Mouse (Mus musculus): ENCODE results near the gene Taf15.
A peak's percentile ranks its signal among the peaks of the same experiment; 100 is the strongest.

Taf15 gene

DNA sequence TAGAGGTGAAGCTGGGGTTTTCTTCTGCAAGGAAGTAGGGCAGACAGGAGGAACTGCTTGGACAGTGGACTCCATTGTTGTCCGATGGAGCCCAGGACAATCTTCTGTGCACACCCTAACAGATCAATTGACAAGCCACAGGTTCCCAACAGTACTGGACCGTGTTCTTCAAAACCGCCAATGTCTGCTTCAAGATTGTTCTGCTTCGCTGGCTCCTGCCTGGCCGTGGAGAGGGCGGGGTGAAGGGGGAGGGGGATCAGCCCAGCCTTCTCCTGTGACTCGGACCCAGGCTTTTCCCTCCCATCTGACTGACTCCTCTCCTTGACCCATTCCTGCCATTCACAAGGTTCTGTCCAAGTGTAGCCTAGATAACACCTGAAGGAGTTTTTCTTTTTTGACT, 15.6 kb upstream of the Taf15 start:
- no peak for DNase-seq (ENCODE audit: low read depth, low spot score)

DNA sequence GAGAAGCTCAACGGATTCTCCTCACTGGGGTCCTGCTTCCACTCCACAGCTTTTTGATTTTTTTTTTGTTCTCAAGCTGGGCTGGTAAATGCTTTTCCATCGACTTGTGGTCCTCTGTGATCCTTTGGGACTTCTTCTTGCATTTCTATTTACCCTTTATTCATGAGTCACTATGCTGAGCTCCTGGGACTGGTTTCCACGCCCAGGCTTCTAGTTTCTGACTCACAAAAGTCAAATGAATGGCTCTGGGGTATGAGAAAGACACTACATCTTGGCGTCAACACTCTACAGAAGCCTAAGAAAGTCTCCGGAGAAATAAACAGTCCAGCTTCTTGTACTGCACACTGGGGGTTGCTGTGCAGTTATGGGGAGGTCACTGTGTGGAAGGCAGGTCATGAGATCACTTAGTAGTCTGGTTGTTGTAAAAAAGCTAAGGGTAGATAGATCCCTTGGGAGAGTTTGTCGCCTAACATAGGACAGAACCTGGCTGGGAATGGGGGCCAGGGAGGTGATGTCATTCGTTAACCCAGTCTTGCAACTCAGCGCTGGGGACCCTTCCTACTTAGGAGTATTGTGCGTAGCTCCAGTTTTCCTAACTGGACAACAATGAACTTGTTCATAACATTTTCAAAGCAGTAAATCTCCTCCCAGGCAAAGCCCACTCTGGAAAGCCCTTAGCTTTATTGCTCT, 14.8 kb upstream of the Taf15 start:
- DNase-seq (ENCODE audit: low read depth, low spot score): no peak

DNA sequence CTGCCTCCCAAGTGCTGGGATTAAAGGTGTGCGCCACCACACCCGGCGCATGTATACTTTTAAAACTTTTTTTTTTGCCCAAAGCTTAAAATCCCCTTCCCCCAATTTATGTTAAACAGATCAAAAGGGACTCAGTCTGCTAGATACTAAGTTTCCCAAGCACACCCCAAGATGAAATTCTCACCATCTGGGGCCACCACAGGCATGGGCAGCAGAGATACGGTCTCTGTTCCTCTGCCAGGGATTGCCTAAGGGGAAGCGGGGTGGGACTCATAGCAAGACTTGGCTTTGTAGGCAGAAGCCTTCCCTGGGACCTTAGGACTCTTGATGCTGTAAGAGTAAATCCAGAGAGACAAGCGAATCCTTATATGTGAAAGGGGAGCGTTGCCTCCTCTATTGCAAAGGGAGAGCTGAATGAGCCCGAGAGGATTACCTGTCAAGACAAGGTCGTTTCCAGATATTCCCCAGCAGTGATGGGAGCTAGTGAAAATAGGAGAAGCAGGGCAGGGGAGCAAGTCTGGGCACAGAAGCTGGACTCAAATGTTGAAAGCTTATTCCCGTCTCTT, 11.3 kb upstream of the Taf15 start:
- DNase-seq (ENCODE audit: low read depth, low spot score): no peak

DNA sequence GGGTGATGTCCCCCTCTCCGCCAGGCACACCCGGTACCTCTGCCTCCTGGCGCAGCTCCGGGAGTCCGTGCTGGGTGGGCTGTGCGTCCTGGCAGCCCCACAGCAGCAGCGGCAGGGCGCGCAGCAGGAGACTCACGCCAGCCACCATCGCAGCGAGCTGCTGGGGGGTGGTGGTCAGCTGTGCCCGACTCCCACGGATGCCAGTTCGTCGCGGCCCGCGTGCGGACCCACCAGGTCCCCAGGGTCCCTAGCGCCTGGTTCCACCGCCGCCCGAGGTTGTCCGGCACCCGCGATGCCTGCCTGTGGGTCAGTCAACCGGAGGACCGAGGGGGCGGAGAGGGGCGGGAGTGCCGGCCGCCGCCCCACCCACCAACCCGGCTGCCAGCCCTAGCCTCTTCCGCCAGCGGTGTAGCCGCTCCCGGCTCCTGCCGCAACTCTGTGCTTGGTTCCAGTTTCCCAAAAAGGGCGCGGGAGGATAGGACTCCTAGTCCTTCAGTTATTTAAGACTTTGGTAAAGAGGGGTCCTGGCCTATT, 10.1 kb upstream of the Taf15 start, which contains the start of gene Mmp28:
TSS of gene Mmp28 (minus strand) at position 361 of the 534 bp plus-strand sequence.
- DNase-seq (ENCODE audit: low read depth, low spot score): no peak

DNA sequence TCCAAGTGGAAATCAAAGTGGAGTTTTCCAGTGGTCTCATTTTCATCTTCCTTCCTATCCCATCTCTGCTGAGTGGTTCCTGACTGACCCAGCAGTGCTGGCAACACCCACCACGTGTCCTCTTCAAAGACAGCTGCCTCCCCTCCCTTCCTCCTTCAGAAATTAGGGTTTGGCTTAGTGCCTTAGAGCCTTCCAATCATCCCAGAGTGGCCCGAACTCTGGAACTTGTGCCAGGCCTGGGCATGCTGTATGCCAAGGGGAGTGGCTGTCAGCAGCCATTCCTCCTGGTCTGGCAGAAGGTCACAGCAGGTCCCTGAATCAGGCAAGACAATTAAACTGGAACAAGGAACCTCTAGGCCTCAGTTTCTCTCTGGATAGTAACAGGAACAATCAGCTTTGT, 6.9 kb upstream of the Taf15 start:
- no peak for DNase-seq (ENCODE audit: low read depth, low spot score)

DNA sequence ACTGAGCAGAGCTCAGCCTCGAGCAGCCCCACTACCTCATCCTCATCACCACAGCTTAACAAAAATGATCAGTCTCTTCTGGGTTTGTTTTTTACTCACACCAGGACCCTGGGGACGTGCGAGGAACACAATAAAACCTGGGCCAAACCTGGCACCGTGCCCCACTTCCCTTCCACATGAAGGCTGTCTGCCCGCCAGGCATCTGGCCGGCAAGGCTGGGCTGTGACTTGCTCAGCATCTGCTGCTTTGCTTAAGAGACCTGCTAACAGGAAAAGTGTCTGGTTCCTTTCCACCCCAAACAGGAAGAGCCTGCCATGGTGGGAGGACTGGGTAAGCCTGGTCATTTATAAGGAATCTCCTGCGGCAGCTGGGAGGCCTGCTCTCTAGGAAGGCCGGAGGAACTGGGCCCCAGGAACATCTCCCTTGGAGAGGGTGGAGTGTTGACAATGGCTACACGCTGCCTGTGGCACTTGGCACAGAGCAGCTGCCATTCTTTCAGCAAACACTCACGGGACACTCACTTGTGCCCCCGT, 5.7 kb upstream of the Taf15 start:
- DNase-seq (ENCODE audit: low read depth, low spot score): no peak

DNA sequence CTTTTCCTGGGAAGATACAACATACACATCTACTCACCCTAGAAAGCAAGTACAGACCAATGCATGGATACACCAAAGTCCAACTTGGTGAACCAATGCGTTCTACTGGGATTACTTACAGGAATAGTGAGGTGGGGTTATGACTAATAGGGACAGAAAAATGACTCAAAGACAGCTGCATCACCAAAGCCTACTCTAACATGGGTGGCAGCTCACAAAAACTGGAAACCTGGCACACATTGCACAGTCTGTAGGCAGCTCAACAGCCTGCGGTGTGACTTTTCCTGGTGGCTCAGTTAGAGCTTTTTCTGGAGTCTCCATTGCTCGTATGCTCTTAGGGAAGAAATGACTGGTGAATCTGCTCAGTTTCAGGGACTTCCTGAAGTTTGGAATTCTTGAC, 4.1 kb upstream of the Taf15 start:
- DNase-seq (ENCODE audit: low read depth, low spot score): no peak

DNA sequence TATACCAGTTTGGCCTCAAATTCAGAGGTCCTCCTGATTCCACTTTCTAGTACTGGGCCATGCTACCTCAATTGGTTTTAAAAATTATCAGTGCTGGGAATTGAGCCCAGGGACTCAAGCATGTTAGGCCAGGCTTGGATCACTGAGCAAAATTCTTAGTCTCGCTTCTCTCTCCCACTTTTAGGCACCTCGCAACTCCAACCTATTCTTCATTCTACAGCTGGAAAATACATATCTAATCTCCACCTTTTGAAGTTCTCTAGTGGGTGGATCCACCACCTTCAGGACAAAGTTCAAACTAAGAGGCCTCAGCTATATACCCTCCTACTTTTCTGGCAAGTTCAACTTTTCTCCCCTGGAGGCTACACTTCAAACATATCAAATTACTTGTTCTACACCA, 1.1 kb upstream of the Taf15 start:
- DNase-seq (ENCODE audit: low read depth, low spot score): no peak

DNA sequence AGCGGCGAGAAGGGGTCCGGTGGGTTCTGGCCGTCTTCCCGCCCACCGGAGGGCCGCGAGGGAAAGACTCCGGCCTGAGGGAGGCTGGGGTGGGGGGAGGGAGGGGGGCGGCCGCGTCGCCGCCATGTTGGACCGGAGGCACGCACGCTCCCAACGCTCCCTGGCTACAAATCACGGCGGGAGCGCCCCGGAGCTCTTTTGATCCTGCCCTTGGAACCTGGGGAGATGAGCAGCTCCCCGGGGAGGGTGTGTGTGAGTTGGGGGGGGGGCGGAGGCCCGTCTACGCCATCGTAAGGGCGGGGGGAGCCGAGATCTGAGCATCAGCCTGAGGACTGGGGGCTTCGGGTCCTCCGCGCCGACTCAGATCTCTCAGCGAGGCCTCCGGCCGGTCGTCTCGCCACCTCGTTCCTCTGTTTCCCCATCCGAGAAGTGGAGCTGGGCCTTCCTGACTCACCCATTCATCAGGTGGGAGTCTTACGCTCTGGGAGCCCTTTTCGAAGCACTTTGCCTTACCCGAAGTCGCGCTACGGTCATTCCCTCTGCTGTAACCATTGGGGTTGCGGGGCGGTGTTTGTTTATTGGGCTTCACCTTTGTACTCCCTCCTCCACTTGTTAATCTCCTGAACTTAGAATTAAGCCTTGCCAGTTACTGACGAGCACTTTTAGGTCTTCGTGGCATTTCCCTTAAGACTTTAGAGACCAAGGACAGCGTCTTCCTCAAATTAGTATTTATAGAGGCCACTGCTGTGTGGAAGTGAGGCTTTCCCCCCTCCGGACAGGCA, 540 bp downstream of the Taf15 start:
- DNase-seq (ENCODE audit: low read depth, low spot score): no peak

DNA sequence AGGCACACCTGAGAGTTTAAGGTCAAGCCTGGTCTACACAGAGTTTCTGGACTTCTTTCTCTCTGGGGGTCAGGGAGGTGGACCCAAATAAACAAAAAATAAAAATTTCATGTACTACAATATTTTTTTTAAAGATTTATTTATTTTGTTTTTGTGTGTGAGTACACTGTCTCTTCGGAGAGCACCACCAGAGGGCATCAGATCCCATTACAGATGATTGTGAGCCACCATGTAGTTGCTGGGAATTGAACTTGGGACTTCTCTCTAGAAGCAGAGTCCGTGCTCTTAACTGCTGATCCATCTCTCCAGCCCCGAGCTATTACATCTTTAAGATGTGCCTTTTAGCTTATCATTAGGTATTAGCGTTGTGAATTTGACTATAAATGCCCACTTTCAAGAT, 18.6 kb downstream of the Taf15 start:
- DNase-seq (ENCODE audit: low read depth, low spot score): no peak

DNA sequence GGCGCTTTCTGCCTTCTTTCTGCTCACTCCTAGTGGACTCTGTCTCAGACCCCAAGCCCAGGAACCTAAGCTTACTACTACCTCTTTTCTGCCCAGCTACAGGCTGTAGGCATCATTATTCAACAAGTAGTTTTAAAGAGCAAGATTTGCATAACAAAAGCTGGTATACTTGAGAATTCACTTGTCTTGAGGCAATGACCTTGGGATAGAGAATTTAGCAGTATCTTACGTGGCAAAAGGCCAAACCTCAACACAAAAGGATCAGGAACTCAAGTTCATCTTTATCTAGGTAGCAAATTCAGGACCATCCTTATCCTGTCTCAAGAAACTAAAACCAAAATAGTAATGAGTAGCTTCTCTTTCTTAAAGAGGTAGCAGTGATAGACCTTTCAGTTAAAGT, 22.7 kb downstream of the Taf15 start:
- peak; percentile 65 for DNase-seq (ENCODE audit: low read depth, low spot score)

DNA sequence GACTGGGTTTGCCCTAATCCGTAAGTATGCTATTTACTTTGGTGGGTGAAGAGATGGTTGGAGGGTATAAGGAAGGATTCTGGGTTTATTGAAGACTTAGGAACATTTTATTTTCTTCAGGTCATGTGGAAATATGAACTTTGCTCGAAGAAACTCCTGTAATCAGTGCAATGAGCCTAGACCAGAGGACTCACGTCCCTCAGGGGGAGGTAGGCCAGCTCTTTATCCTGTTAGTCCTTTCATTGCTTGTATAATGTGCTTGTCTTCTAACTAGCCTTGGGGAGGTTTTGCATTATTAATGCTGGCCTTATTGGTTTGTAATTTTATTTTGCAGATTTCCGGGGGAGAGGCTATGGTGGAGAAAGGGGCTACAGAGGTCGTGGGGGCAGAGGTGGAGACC, 31.4 kb downstream of the Taf15 start:
- no peak for DNase-seq (ENCODE audit: low read depth, low spot score)

DNA sequence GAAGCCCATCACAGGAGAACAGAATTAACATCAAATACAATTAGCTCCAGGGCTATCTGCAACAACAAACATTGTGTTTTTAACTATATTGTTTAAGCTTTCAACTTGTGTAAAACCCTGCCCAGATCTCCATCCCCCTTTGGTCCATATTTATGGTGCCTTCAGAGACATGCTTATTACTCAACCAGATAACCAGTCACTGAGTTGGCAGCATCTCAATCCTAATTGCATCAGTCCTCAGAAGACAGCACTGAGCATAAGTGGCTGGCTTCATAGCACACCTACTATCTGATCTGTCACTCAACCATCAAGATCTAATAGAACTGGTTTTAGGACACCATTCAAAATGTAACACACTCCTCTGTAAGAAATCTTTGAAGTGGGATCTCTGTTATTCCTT, 36.6 kb downstream of the Taf15 start:
- DNase-seq (ENCODE audit: low read depth, low spot score): no peak

DNA sequence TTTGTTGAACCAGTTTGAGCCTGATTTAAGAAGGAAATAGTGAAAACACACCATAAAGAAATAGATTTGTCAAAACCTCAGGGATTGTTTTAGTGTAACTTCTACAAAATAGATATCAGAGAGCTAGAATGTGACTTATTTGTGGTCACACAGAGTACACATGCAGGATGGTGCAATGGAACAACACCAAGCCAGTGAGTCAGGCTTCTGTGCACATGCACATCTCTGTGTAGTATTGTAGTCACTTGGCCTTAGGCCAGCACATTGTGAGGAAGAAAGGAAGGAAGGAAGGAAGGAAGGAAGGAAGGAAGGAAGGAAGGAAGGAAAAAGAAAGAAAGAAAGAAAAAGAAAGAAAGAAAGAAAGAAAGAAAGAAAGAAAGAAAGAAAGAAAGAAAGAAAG, 44.3 kb downstream of the Taf15 start:
- no peak for DNase-seq (ENCODE audit: low read depth, low spot score)

DNA sequence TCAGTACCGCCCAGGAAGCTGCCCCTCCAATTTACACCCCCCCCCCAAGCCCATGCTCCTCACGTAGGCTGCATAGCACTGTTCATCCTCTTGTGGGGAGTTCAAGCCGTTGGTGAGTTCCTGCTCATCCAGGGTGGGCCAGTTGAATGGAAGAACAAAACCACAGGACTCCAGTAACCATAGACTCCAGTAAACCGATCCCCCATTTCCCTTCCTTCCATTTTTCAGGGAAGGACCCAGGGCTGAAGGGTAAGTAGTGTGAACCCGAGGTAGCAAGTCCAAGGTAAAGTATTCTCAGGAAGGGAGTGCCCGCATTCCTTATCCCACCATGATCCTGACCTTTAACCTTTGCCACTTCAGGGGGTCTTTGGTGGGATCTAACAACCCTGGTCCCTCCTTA, 45.5 kb downstream of the Taf15 start:
- DNase-seq (ENCODE audit: low read depth, low spot score): no peak

DNA sequence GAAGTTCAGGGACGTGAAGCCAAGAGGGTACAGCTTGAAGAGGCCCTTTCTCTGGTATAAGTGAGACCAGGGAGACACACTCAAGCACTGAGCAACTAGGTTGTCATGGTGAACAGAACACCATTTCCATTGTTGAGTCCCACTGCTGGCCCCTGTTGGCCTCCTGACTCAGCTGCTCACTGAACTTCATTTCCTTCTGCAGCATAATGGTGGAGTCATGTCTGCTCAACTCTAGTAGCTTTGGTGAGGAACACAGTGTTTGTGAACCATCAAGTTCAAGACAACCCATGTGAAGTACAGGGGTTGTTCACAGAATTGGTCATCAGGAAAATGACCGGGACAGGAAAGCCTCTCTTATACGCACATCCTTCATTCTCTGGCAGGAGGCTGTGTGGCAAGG, 49.2 kb downstream of the Taf15 start, which contains the start of gene Heatr9:
TSS of gene Heatr9 (minus strand) at position 101 of the 400 bp plus-strand sequence.
- no peak for DNase-seq (ENCODE audit: low read depth, low spot score)

DNA sequence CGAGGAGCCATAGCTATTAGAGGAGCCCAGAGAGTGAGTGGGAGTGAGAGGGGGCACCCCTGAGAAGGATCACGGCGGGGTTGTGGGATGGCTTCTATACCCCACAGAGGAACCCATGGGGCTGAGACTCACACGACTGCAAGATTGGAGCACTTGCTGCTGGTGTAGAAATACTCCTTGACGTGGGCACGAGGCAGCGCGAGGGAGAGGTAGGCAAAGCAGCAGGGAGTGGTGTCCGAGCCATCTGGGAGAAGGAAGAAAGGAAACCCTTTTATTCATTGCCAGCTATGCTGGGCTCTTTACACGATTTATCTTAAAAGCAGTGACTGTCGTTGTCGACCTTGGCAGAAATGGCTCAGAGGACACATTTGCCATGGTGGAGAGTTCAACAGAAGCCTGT, 56.1 kb downstream of the Taf15 start:
- no peak for DNase-seq (ENCODE audit: low read depth, low spot score)

DNA sequence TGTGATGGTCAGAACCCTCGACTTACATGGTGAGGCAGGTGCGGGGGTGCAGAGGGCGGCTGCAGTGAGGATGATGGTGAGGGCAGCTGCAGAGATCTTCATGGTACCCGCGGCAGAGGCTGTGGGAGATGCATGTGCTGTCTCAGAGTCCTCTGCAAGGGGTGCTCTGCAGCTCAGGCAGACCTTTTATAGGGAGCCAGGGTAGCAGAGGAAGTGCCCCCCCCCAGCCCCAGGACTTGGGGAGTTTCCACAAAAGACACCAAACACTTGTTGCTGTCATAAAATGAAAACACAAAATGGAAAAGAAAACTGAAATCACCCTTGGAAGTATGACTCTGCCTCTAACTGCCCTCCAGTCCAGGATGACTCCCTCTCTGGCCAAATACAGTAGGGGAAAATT, 57.5 kb downstream of the Taf15 start, which contains the start of gene Ccl5:
TSS of gene Ccl5 (minus strand) at position 159 of the 400 bp plus-strand sequence.
- no peak for DNase-seq (ENCODE audit: low read depth, low spot score)

DNA sequence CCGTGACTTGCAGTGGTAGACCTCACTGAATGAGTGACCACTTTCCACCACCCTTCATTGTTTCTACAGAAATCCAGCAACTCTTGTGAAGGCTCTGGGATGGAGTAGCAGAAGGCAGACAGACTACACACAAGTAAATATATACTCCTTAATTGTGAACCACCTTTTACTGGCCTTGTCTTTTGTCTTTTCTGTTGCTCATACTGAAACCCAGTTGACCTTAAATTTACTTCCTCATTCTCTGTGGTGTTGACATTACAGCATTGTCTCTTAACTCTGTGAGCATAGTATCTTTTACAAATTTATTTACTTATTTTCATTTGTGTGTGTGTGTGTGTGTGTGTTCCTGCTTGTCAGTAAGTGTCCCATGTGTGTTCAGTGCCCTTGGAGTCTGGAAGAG, 60.3 kb downstream of the Taf15 start:
- no peak for DNase-seq (ENCODE audit: low read depth, low spot score)

DNA sequence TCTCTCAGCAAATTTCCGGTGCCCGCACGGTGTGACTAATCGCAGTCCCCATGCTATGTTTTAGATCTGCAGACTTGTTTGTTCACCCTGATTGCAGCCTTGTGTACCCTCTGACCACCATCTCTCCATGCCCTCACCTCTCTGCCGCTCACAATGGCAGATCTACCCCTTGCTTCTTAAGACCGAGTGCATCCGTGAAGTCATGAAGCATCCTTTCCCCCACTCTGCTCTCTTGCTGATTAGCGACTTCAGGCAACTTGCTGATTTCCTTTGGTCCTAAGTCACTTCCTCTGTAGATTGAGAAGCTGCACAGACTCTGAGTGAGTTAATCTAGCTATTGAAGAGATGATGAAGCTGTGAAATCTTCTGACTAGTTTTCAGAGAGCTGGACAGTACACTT, 61.3 kb downstream of the Taf15 start:
- DNase-seq (ENCODE audit: low read depth, low spot score): no peak

DNA sequence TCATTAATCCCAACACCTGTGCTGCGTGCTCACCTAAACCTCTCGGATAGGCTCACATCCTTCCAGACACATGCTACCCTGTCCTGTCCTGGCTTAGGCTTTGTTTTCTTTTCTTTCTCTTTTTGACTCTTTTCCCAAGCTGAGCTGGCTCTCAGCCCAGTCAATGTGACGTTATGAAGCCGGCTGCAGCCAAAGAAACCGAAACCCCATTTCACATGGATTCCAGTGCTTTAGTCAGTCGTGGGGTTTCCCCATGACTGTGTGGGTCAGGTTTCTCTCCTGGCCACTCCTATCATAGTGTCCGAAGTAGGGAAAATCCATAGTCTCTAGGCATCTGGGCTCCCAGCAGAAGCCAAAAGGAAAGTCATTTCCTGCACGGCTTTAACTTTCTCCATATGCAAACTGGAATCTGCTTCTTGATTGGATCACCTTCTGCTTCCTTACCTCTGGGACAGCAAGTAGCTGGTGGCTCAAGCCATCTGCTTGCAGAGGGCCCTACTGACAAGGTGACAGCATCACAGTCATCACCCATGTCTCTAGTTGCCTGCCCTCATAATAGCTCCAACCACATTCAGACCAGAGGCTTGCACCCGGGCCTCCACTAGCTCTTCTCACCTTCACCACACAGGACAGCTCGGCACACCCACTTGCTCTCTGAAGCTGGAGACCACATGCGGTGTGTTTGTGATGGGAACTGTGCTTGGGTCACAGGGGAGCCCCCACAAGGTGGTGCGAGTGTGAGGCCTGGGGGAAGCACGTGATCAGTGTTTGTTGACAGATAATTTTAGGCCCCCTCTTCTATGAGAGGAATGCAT, 61.9 kb downstream of the Taf15 start:
- no peak for DNase-seq (ENCODE audit: low read depth, low spot score)

Measured in WW6 (cell line).